Mouse (Mus musculus) adrenal gland, adult 8-10 months (tissue): ENCODE data around the gene Qprt. TPM values are rescaled to one million over a fixed set of nuclear protein-coding genes. Genes with fewer than 3 reads are reported as not detected.
A peak's percentile ranks its signal among the peaks of the same experiment; 100 is the strongest.

ENCODE experiments used
- DNase-seq: peaks from one replicate; pipeline ENCODE4 v3.0.0; 2022
- total RNA-seq, 4 experiments: library from RNA; stranded (reverse); gene quantifications; 2 replicates each; pipeline ENCODE4 v1.2.4; 2022

Qprt gene
- total RNA-seq: under 1 TPM; 0.12 to 0.83 (median 0.31) TPM

DNA sequence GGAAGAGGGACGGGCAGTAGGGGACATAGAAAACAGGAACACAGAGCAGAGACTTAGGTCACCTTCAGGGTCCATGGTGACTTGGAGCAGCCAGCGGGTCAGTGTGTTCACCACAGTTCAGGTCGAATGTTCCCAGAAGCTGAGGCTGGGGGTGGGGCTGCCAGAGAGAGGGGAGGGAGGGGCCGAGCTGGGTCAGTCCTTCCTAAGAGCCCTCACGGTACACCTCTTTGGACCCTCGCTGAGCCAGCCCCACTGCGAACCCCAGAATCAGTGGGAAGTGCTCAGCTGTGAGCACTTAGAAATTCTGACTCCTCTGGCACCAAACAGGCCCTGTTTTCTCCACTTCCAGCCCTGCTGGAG, at the start of gene Qprt:
TSS of gene Qprt (minus strand) at position 316 of the 360 bp plus-strand sequence.
- no peak for DNase-seq

GRCm38 (mm10) chr7:127166501-127166900, 44.5 kb upstream of the Qprt start:
- no peak for DNase-seq

DNA sequence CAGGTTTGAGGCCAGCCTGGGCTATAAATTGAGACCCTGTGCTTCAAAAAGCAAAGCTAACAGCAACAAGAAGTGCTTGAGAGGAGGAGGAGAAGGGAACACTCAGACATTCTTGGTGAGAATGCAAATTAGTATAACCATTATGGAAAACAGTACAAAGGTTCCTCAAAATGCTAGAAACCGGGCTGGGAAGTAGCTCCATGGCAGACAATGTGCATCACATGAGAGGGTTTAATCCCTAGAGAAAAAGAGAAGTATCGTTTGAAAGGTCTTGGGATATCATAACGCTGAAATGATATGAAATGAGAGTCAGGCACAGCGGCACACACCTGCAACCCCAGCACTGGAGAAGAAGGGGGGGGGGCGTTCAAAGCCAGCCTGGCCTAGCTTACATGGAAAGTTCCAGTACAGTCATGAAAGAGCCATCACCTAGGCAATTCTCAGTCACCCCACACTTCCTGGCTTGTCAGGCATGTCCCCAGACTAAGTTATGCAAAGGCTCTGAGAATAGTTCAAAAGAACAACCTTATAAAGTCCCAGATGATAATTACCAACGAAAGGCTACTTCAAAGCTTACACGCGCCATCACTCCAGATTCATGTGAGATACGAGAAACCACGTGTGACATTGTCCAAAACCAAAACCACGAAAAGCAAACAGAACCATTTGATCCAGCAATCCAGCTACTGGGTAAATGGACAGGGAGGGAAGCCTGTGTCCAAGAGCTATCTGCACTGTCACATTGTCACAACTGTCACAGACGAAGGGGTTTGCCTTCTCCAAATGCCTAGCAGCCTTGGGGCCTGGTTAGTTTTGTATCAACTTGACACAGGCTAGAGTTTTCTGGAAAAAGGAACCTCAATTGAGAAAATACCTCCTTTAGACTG, 43.8 kb upstream of the Qprt start:
- DNase-seq: no peak

GRCm38 (mm10) chr7:127164002-127164401, 42.0 kb upstream of the Qprt start:
- DNase-seq: no peak

- DNase-seq: no peak
Observed at GRCm38 (mm10) chr7:127162546-127162945, 40.5 kb upstream of the Qprt start.

DNA sequence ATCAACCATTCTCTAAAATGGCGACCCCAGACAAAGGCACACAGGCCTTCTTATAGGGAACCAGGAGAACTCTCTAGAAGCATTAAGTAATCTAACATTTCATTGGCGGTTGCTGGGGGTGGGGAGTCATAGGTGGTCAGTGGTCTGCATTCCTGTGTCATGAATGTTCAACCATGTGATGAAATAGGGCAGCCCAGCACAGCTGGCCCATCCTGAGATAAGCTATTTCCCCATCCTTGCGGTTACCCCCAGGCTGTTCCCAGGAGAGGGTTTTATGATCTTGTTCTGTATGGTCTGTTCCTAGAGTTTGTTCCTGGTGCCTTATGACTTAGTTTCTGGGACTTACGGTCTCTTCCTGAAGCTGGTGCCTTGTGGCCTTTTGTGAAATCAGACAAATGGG, 35.5 kb upstream of the Qprt start:
- no peak for DNase-seq

DNA sequence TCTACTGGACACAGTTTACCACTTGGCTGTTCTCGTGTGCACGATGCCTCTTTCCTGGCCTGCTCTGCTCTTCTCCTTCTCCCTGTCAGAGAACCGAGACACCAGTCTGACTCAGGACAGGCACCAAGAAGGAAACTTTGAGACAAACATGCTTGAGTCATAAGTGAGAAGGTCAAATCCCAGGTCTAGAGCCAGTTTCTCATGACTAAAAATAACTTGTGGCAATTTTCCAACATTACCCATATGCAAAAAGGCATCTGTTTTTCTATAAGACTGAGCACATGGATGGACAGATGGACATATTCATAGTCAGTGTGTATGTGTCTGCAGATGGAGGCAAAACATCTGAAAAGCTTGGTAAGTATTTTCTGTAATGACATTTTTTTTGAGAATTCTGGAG, 31.5 kb upstream of the Qprt start:
- peak; percentile 21 for DNase-seq

GRCm38 (mm10) chr7:127152464-127152863, 30.4 kb upstream of the Qprt start:
- DNase-seq: no peak

GRCm38 (mm10) chr7:127147901-127148300, 25.9 kb upstream of the Qprt start:
- no peak for DNase-seq

DNA sequence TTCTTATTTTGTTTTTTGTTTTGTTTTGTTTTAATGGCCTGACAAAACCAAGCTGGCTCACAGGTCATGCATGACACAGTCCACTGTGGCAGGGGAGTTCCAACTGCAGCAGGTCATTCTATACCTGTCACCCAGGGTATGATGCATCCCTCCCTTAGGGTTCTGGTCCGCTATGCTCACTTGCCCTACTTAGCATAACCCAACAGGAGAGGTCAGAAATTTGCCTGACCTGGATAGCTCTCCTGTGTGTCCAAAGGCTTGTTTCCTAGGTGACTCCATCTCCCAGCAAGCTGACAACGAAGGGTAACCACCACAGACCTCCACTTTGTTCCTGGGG, 24.2 kb upstream of the Qprt start:
- DNase-seq: no peak

DNA sequence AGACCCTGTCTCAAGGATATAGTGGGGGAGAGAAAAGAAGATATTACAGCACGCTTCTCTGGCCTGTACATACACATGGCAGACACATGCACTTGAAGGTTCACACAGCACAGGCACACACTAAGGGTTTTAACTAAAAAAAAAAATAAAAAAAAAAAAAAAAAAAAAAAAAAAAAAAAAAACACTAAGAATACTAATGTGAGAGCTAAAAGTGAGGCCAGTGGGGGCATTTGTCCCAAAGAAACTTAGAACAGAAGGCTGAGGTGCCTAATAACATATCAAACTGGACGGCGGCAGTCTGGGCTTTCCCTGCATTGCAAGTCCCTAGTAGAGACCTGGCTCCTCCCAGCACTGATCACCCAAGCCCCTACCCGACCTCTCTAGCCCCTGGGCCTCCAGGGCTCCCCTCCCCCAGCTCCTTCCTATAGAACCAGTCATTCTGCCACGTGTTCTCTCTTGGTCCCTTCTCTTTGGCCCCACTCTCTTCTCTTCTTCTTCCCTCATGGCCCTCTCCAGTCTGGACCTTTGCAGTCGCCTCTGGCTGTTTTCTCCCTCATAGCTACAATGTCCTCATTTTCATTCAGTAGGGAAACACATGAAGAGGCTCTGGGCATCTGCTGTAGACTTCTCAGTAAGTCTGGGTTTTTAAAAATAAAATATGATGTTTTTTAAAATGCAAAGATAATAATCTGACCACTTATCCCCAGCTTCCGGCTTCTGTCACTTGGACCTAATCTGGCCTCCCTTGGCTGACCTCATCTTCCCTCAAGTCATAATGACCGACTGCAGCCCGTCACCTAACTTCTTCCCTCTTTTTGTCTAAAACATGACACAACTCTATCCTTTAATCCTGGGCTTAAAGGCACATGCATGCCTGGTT, 23.6 kb upstream of the Qprt start:
- DNase-seq: no peak

GRCm38 (mm10) chr7:127144412-127144811, 22.4 kb upstream of the Qprt start:
- no peak for DNase-seq

GRCm38 (mm10) chr7:127142666-127143065, 20.6 kb upstream of the Qprt start:
- DNase-seq: no peak

- no peak for DNase-seq
Observed at GRCm38 (mm10) chr7:127142214-127142613, 20.2 kb upstream of the Qprt start.

- no peak for DNase-seq
Observed at GRCm38 (mm10) chr7:127140623-127141404, 18.8 kb upstream of the Qprt start.

- no peak for DNase-seq
Observed at GRCm38 (mm10) chr7:127139562-127139961, 17.5 kb upstream of the Qprt start.

GRCm38 (mm10) chr7:127139100-127139499, 17.1 kb upstream of the Qprt start:
- no peak for DNase-seq

- DNase-seq: no peak
Observed at GRCm38 (mm10) chr7:127137262-127138017, 15.4 kb upstream of the Qprt start, which contains the start of gene Spn. TSS of gene Spn (minus strand) at chr7:127137823.

- no peak for DNase-seq
Observed at GRCm38 (mm10) chr7:127136181-127137071, 14.4 kb upstream of the Qprt start.

GRCm38 (mm10) chr7:127134821-127135447, 12.9 kb upstream of the Qprt start:
- DNase-seq: no peak
